Mouse (Mus musculus): ENCODE results near the gene Nim1k. TPM values are rescaled to one million over a fixed set of nuclear protein-coding genes. Genes with fewer than 3 reads are reported as not detected.
"Not testable (repeated sequence)": the region's sequence is repeated elsewhere in the genome, so short reads cannot be mapped to it uniquely, and the experiment has no call there.

Gene Nim1k
- total RNA-seq, 2 experiments from 2014 or later, result 0.48 to 0.98 TPM

- no peak for ATAC-seq (ENCODE audit: poor library complexity, severe bottlenecking)
Observed at GRCm38 (mm10) chr13:119729406-119729805, 26.3 kb downstream of the Nim1k start.

- ATAC-seq (ENCODE audit: poor library complexity, severe bottlenecking), result no peak
Observed at GRCm38 (mm10) chr13:119727608-119728387, 27.9 kb downstream of the Nim1k start.

DNA sequence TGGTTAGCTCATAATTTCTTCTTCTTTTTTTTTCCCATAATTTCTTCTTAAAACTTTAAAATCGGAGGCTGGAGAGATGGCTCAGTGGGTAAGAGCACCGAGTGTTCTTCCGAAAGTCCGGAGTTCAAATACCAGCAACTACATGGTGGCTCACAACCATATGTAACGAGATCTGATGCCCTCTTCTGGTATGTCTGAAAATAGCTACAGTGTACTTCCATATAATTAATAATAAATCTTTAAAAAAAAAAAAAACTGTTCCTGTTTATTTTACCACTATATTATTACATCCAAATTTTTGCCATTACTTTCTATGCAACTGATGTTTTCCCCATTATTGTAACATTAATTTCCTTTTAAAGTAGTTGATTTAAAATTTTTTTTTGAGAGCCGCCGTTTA lies 31.1 kb downstream of the Nim1k start:
- ATAC-seq (ENCODE audit: poor library complexity, severe bottlenecking), result no peak

DNA sequence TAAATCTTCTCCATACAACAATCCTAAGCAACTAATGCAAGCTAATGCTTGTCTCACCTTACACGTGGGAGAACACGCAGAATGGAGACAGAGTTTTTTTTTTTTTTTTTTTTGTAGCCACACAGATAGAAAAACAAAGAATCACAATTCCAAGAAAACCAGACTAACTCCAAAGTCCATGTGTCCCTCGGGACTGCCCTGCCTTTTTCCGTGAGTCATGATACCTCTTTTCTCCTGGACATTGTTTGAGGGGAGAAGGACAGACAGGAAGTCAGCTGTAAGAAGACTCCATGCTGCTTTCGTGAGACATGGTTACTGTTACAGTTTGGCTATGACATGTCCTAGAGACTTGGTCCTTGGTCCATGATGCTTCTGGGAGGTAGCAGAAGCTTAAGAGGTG lies 32.3 kb downstream of the Nim1k start:
- no peak for ATAC-seq (ENCODE audit: poor library complexity, severe bottlenecking)

- no peak for ATAC-seq (ENCODE audit: poor library complexity, severe bottlenecking)
Observed at GRCm38 (mm10) chr13:119722447-119722846, 33.2 kb downstream of the Nim1k start.

GRCm38 (mm10) chr13:119716105-119716504 lies 39.6 kb downstream of the Nim1k start:
- ATAC-seq (ENCODE audit: poor library complexity, severe bottlenecking), result no peak

GRCm38 (mm10) chr13:119713821-119714220 lies 41.9 kb downstream of the Nim1k start:
- no peak for ATAC-seq (ENCODE audit: poor library complexity, severe bottlenecking)

GRCm38 (mm10) chr13:119713107-119713787 lies 42.4 kb downstream of the Nim1k start:
- peak; percentile 90 for ATAC-seq (ENCODE audit: poor library complexity, severe bottlenecking)

DNA sequence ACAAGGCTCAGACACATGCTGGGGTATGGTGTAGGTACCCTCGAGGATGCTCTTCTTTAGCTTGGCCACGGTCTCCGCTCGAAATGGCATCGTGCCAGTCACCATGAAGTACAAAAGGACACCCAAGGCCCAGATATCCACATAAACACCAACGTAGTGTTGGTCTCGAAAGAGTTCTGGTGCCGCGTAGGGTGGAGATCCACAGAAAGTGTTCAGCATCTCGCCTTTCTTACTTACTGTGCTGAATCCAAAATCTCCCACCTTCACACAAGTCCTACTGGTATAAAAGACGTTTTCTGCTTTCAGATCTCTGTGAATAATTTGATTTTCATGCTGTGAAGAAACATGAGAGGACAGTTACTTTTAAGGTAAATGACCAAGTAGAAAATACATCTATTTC lies 43.2 kb downstream of the Nim1k start:
- ATAC-seq (ENCODE audit: poor library complexity, severe bottlenecking), result no peak

DNA sequence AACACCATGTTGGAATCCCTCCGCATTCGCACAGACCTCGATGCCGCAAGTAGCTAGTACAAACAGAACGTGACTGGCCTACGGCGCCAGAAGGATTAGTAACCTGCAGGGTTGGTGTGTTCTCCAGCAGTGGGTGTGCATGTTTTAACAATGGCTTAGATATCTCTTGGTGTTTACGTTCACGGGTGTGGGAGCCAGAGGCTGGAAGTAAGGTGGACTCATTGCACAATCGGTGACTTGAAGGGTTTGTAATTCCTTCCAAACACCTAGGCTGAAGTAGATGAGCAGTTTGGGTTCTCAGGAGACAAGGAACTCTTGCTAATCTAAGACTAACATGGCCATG lies 45.4 kb downstream of the Nim1k start:
- ATAC-seq (ENCODE audit: poor library complexity, severe bottlenecking), result no peak

DNA sequence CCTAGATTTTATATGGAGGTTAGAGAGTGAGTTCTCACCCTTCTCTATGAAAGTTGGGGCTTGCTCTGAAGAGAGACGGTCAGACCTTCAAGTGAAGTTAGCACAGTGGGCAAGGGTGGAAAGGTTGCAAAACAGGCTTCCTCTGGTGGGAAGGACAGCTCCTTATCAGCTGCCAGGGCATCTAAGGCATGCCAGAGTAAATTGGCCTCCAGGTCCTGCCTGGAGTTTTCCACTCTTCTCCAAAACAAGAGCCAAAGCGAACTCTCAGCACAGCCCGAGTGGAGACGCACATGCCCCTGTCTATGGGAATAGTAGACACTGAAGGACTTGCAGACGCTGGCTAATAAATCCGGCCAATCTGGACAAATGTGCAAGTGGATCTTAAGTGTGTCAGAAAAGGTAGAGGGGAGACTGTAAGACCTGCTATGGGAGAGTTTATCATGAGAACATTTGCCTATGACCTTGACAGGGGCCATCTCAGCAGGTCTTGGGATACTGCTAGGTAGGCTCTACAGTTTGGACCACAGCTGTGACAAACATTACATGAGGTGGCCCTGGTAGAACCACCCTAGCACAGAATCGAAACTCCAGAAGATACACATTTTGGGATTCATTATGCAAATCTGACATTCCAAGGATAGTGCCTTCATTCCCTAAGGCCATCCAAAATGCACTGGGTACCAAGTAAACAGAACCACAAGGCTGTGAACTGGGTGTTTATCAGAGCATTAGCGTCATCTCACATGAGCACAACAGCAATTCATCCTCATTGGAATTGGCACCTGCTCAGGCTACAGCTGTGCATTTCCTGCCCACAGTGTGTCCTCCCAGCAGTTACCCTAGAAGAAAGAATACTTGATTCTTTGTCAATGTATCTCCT lies 46.1 kb downstream of the Nim1k start:
- ATAC-seq (ENCODE audit: poor library complexity, severe bottlenecking), result no peak

- ATAC-seq (ENCODE audit: poor library complexity, severe bottlenecking), result no peak
Observed at GRCm38 (mm10) chr13:119708941-119709340, 46.7 kb downstream of the Nim1k start.

- ATAC-seq (ENCODE audit: poor library complexity, severe bottlenecking), result no peak
Observed at GRCm38 (mm10) chr13:119707906-119708305, 47.8 kb downstream of the Nim1k start.

DNA sequence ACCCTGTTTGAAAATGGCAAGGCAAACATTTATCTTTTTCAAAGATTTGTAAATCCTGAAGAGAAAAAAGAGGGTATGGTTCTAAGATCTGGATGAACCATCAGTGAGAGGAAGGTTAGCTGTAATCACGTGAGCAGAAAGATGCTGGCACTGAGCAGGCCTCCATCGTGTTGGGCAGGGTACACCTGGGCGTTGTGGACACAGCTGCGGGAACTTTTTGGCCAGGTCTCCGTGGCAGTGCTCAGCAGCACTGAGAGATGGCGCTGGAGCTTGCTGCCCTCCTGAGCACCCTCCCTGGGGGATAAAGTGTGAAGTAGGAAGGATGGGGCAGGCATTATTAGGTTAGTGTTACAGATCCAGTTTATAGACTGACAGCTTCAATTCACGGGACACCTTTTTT lies 48.7 kb downstream of the Nim1k start:
- no peak for ATAC-seq (ENCODE audit: poor library complexity, severe bottlenecking)

DNA sequence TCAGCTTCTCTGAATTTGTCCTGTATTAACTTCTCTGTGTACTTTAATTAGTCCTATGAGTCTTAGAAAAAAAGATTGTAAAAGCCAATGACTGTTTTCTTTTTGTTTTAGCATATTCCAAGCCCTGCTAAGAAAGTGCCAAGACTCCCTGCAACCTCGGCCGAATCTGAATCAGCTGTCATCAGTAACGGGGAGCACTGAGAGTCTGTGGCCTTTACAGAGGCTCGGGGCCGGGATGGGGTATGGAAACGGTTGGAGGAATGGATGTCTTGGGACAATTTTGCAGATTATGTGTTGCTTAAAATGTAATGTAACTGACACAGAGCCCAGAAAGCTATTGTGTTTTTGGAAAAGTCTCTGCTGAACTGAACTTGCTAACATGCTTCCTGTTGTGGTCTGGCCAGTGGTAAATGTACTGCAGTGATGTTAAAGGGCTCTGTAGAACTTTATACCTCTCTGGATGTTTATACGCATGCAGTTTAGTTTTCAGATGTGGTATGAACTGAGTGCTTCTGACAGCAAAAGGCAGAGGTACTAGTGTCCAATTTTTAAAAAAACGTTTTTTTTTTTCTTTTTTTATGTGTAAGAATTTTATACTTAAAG lies 49.3 kb downstream of the Nim1k start:
- ATAC-seq (ENCODE audit: poor library complexity, severe bottlenecking), result not testable (repeated sequence)

DNA sequence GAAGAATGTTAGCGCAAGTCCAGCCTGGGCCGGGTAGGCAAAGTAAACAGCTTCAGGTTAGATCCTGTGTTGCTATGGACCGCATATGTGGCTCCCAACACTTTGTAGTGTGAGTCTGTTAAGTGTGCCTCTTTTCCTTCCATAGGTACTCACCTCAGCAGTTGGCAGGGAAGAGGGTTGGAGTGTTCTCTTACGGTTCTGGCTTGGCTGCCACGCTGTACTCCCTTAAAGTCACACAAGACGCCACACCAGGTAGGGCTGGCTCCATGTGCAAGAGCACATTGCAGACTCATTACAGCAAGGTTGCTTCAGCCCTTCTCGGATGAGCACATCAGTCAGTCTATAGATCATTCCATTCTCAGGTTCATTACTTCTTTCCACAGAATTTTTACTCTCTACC lies 51.4 kb downstream of the Nim1k start:
- no peak for ATAC-seq (ENCODE audit: poor library complexity, severe bottlenecking)

- no peak for ATAC-seq (ENCODE audit: poor library complexity, severe bottlenecking)
Observed at GRCm38 (mm10) chr13:119698436-119698835, 57.2 kb downstream of the Nim1k start.

- no peak for ATAC-seq (ENCODE audit: poor library complexity, severe bottlenecking)
Observed at GRCm38 (mm10) chr13:119696496-119696895, 59.2 kb downstream of the Nim1k start.

- no peak for ATAC-seq (ENCODE audit: poor library complexity, severe bottlenecking)
Observed at GRCm38 (mm10) chr13:119695676-119696075, 60.0 kb downstream of the Nim1k start.

DNA sequence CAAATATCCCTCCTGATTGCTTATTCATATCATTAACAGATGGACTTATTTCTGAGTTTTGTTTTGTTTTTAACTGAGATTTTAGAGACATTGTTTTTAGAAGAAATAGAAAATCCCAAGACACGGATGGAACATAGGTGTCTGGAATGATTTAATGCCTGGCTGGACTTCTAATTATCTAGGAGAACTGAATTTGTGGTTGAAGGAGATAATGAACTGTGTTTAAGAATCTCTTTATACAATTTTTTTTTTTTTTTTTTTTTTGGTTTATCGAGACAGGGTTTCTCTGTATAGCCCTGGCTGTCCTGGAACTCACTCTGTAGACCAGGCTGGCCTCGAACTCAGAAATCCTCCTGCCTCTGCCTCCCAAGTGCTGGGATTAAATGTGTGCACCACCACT lies 63.7 kb downstream of the Nim1k start:
- not testable (repeated sequence) for ATAC-seq (ENCODE audit: poor library complexity, severe bottlenecking)

All from megakaryocyte, adult 5-6 weeks (primary cell).